Mouse (Mus musculus) MEL (cell line): Measurements from ENCODE around the gene Il11. TPM values are rescaled to one million over a fixed set of nuclear protein-coding genes. Genes with fewer than 3 reads are reported as not detected.
A peak's percentile ranks its signal among the peaks of the same experiment; 100 is the strongest.

Source experiments
- DNase-seq: peaks from one replicate; pipeline ENCODE4 v3.0.0; 2011; ENCODE audit warnings: low read depth, low spot score
- H3K27ac ChIP-seq: 2 replicates; pipeline ENCODE4 v1.5.1; 2012; ENCODE audit warnings: low read depth, mild to moderate bottlenecking, control low read depth, low read length, moderate library complexity; ENCODE audit not compliant: control insufficient read depth
- H3K27me3 ChIP-seq, 2 experiments: fragments of 150-350 bp in 1 of 2; sonication (generic) in 1 of 2; 2 replicates each; pipeline ENCODE4 v1.6.1; 2012; ENCODE audit warnings: low read length in 2 of 2, mild to moderate bottlenecking in 2 of 2, improper control_type of control experiment in 1 of 2, moderate library complexity in 1 of 2; ENCODE audit not compliant: insufficient read depth in 2 of 2, control insufficient read depth in 1 of 2
- H3K36me3 ChIP-seq, 2 experiments: 2 replicates each; pipeline ENCODE4 v1.6.1; 2012 to 2014; ENCODE audit warnings: low read length in 2 of 2, improper control_type of control experiment in 1 of 2, inconsistent platforms in 1 of 2, mild to moderate bottlenecking in 1 of 2; ENCODE audit not compliant: insufficient read depth in 2 of 2, control insufficient read depth in 1 of 2
- H3K4me1 ChIP-seq, 2 experiments: fragments of 150-350 bp in 1 of 2; sonication (generic) in 1 of 2; 2 replicates each; pipeline ENCODE4 v1.6.1; 2012; ENCODE audit warnings: low read length in 2 of 2, improper control_type of control experiment in 1 of 2, mild to moderate bottlenecking in 1 of 2; ENCODE audit not compliant: insufficient read depth in 2 of 2, control insufficient read depth in 1 of 2
- H3K4me3 ChIP-seq, 2 experiments: fragments of 150-350 bp in 1 of 2; sonication (generic) in 1 of 2; 2 replicates each; pipeline ENCODE4 v1.5.1; 2012; ENCODE audit warnings: low read depth in 2 of 2, low read length in 2 of 2, mild to moderate bottlenecking in 2 of 2, moderate library complexity in 2 of 2, control low read depth in 1 of 2, improper control_type of control experiment in 1 of 2; ENCODE audit not compliant: control insufficient read depth in 1 of 2, insufficient read depth in 1 of 2
- H3K79me2 ChIP-seq: 2 replicates; pipeline ENCODE4 v1.6.1; 2012; ENCODE audit warnings: mild to moderate bottlenecking, low read length, moderate library complexity; ENCODE audit not compliant: control insufficient read depth, poor library complexity, insufficient read depth
- H3K9ac ChIP-seq: 2 replicates; pipeline ENCODE4 v1.6.1; 2012; ENCODE audit warnings: low read depth, mild to moderate bottlenecking, control low read depth, low read length, moderate library complexity; ENCODE audit not compliant: control insufficient read depth, poor library complexity, severe bottlenecking
- H3K9me3 ChIP-seq: fragments of 150-350 bp; sonication (generic); replicated peaks from 2 replicates; pipeline ENCODE4 v1.6.1; 2012; ENCODE audit warnings: mild to moderate bottlenecking, low read length, improper control_type of control experiment, moderate library complexity; ENCODE audit not compliant: insufficient read depth
- CTCF ChIP-seq, 3 experiments: IDR thresholded peaks in 2 of 3; conservative IDR thresholded peaks in 1 of 3; 2 replicates each; pipeline ENCODE4 v1.5.1; 2011 to 2012; ENCODE audit warnings: low read length in 3 of 3, low read depth in 2 of 3, mild to moderate bottlenecking in 2 of 3, improper control_type of control experiment in 1 of 3, inconsistent platforms in 1 of 3, mixed read lengths in 1 of 3, moderate library complexity in 1 of 3; ENCODE audit not compliant: control insufficient read depth in 1 of 3, insufficient read depth in 1 of 3, poor library complexity in 1 of 3, severe bottlenecking in 1 of 3
- ELF1 ChIP-seq: IDR thresholded peaks from 2 replicates; pipeline ENCODE4 v1.6.1; 2014; ENCODE audit warnings: low read depth, mild to moderate bottlenecking, inconsistent platforms, low read length, improper control_type of control experiment, moderate library complexity
- EP300 ChIP-seq, 2 experiments: IDR thresholded peaks; 2 replicates each; pipeline ENCODE4 v1.6.1; 2011; ENCODE audit warnings: improper control_type of control experiment in 2 of 2, low read length in 2 of 2, low read depth in 1 of 2, mild to moderate bottlenecking in 1 of 2
- ETS1 ChIP-seq: IDR thresholded peaks from 2 replicates; pipeline ENCODE4 v1.6.1; 2012; ENCODE audit warnings: low read depth, mild to moderate bottlenecking, inconsistent platforms, low read length, improper control_type of control experiment, moderate library complexity
- GABPA ChIP-seq: IDR thresholded peaks from 2 replicates; pipeline ENCODE4 v1.6.1; 2012; ENCODE audit warnings: low read depth, mild to moderate bottlenecking, inconsistent platforms, low read length, improper control_type of control experiment, moderate library complexity
- GATA1 ChIP-seq: IDR thresholded peaks from 2 replicates; pipeline ENCODE4 v1.6.1; 2011; ENCODE audit warnings: low read depth, low read length, improper control_type of control experiment
- HCFC1 ChIP-seq: IDR thresholded peaks from 2 replicates; pipeline ENCODE4 v1.6.1; 2012; ENCODE audit warnings: low read depth, mild to moderate bottlenecking, inconsistent platforms, low read length, improper control_type of control experiment, moderate library complexity
- MAFK ChIP-seq: IDR thresholded peaks from 2 replicates; pipeline ENCODE4 v1.6.1; 2011; ENCODE audit warnings: low read depth, mild to moderate bottlenecking, low read length, improper control_type of control experiment, borderline replicate concordance
- MEF2A ChIP-seq: IDR thresholded peaks from 2 replicates; pipeline ENCODE4 v1.6.1; 2014; ENCODE audit warnings: low read depth, mild to moderate bottlenecking, inconsistent platforms, low read length, improper control_type of control experiment; ENCODE audit not compliant: poor library complexity, insufficient replicate concordance, severe bottlenecking; ENCODE audit errors: extremely low read depth
- MXI1 ChIP-seq: IDR thresholded peaks from 2 replicates; pipeline ENCODE4 v1.6.1; 2011; ENCODE audit warnings: mild to moderate bottlenecking, low read depth, low read length, improper control_type of control experiment
- MYB ChIP-seq: IDR thresholded peaks from 2 replicates; pipeline ENCODE4 v1.6.1; 2011; ENCODE audit warnings: mild to moderate bottlenecking, low read depth, low read length, improper control_type of control experiment
- MYC ChIP-seq: IDR thresholded peaks from 2 replicates; pipeline ENCODE4 v1.6.1; 2011; ENCODE audit warnings: low read depth, mild to moderate bottlenecking, low read length, improper control_type of control experiment, moderate library complexity
- NELFE ChIP-seq: IDR thresholded peaks from 2 replicates; pipeline ENCODE4 v1.6.1; 2011; ENCODE audit warnings: low read depth, low read length, improper control_type of control experiment
- NRF1 ChIP-seq: IDR thresholded peaks from 2 replicates; pipeline ENCODE4 v1.6.1; 2014; ENCODE audit warnings: low read depth, mild to moderate bottlenecking, inconsistent platforms, low read length, improper control_type of control experiment, moderate library complexity; ENCODE audit not compliant: poor library complexity, insufficient read depth, severe bottlenecking
- POLR2AphosphoS2 ChIP-seq: IDR thresholded peaks from 2 replicates; pipeline ENCODE4 v1.6.1; 2011; ENCODE audit warnings: low read length, improper control_type of control experiment
- SMC3 ChIP-seq: IDR thresholded peaks from 2 replicates; pipeline ENCODE4 v1.6.1; 2011; ENCODE audit warnings: low read depth, low read length, improper control_type of control experiment
- TBP ChIP-seq: IDR thresholded peaks from 2 replicates; pipeline ENCODE4 v1.8.0; 2011; ENCODE audit warnings: low read depth, low read length, improper control_type of control experiment
- TCF12 ChIP-seq: IDR thresholded peaks from 2 replicates; pipeline ENCODE4 v1.6.1; 2014; ENCODE audit warnings: low read depth, mild to moderate bottlenecking, inconsistent platforms, low read length, improper control_type of control experiment, moderate library complexity
- USF1 ChIP-seq: IDR thresholded peaks from 2 replicates; pipeline ENCODE4 v1.6.1; 2014; ENCODE audit warnings: low read depth, mild to moderate bottlenecking, inconsistent platforms, low read length, improper control_type of control experiment, moderate library complexity
- ZKSCAN1 ChIP-seq: IDR thresholded peaks from 2 replicates; pipeline ENCODE4 v1.6.1; 2012; ENCODE audit warnings: low read depth, mild to moderate bottlenecking, inconsistent platforms, low read length, improper control_type of control experiment, moderate library complexity
- ZMIZ1 ChIP-seq: IDR thresholded peaks from 2 replicates; pipeline ENCODE4 v1.6.1; 2012; ENCODE audit warnings: low read depth, mild to moderate bottlenecking, inconsistent platforms, low read length, improper control_type of control experiment, moderate library complexity
- polyA plus RNA-seq, 2 experiments: library from polyadenylated mRNA; stranded (reverse) in 1 of 2; unstranded in 1 of 2; fragments of >175 nt in 1 of 2; fragments of >200 nt in 1 of 2; gene quantifications; 2 replicates each; pipeline versions ENCODE4 v1.2.1 to v1.2.4; 2012; ENCODE audit warnings: low replicate concordance in 2 of 2, low read depth in 1 of 2; ENCODE audit not compliant: insufficient read length in 2 of 2, insufficient read depth in 1 of 2, missing spikeins in 1 of 2
- total RNA-seq: library from RNA; depleted of rRNA; stranded (reverse); fragments of 300-350 nt; gene quantifications from 2 replicates; pipeline ENCODE4 v1.2.3, GENCODE M21; 2012

Gene Il11
- total and polyA plus RNA-seq, 3 experiments, result 0.07 to 0.12 TPM; not detected in 1

DNA sequence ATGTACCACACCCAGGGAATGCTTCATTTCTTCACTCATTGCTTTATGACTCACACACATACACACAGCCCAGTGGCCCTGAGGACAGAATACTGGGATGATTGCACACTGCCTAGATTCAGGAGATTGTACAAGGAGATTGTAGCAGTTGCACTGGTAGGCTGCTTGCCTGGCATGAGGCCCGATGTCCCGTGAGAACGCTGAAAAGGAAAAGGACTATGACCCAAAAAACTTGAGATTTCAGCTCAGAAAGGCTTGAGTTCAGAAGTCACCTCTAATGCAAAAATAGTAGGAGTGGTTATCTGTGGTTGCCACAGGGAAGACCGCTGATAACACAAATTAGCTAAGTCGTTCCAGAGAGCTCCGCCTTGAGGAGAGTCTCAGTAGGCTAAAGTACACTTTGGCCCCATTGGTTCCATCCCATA, 49.7 kb downstream of the Il11 start (continued):
- peak in 2 of 3 experiments; percentile 3 to 36; a peak in 2 of 6 replicates for TF ChIP-seq CTCF (IDR thresholded peaks at IDR 0.05 in 2 of 3, conservative IDR thresholded peaks at IDR 0.05 in 1 of 3; ENCODE audit: control insufficient read depth in 1 of 3, insufficient read depth in 1 of 3, low read depth in 2 of 3, low read length in 3 of 3, poor library complexity in 1 of 3, severe bottlenecking in 1 of 3)
- no peak for TF ChIP-seq MXI1
- TF ChIP-seq ETS1, result no peak; the same call in 1 of the 2 replicates
- TF ChIP-seq MYC, result no peak
- 0 out of 2 replicates have a peak, but pooled peaks have one; percentile 10 for TF ChIP-seq SMC3
- 0 out of 2 replicates have a peak, but pooled peaks have one; percentile 45 for TF ChIP-seq MEF2A
- no peak for TF ChIP-seq ZKSCAN1
- TF ChIP-seq ZMIZ1, result no peak
- TF ChIP-seq TBP, result no peak
- TF ChIP-seq MYB, result no peak
- TF ChIP-seq USF1, result no peak
- TF ChIP-seq NRF1, result no peak
- no peak for TF ChIP-seq MAFK
- TF ChIP-seq TCF12, result peak; percentile 58; the same call in 1 of the 2 replicates
- TF ChIP-seq GATA1, result peak; percentile 92
- no peak for TF ChIP-seq NELFE
- TF ChIP-seq GABPA, result no peak
- TF ChIP-seq, all 39 proteins: peak for 10

DNA sequence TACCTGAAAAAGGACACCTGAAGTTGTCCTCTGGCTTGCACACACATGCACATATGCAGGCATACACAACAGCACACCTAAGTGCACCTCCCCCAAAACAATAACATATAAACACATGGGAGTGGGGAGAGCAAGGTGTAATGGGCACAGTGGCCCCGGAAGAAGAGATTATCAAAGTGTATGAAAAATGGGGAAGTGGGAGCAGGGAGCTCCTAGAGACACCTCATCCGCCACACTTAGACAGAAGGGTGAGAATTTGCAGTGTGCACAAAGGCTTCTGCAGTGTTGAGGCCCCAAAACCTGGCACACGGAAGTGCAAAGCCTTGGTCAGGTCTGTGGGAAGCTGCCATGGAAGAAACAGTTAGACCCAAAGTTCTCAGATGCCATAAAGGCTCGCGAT, 51.6 kb downstream of the Il11 start:
- Histone ChIP-seq H3K79me2 (no peaks in the 10 kb centered on the region), H3K27me3 (no peaks in the 10 kb centered on the region), H3K9ac (no peak overlapping the region), H3K36me3 (peaks cover 0 to 12% of the 10 kb centered on the region in 2 experiments; a peak in 2 of 4 replicates), H3K4me1 (peaks cover 3 to 25% of the 10 kb centered on the region in 2 experiments), H3K27ac (no peak overlapping the region), H3K4me3 (no peak overlapping the region), H3K9me3 (no peaks in the 10 kb centered on the region)
- peak; percentile 56 for DNase-seq
- TF ChIP-seq GATA1 (0 out of 2 replicates have a peak, but pooled peaks have one; percentile 21), MEF2A (no peak), EP300 (IDR thresholded peaks at IDR 0.05; ENCODE audit: low read depth in 1 of 2, low read length in 2 of 2) (peak; percentile 13 to 17; a peak in 1 of 4 replicates), POLR2AphosphoS2 (no peak), ELF1 (0 out of 2 replicates have a peak, but pooled peaks have one; percentile 36), CTCF (IDR thresholded peaks at IDR 0.05 in 2 of 3, conservative IDR thresholded peaks at IDR 0.05 in 1 of 3; ENCODE audit: control insufficient read depth in 1 of 3, insufficient read depth in 1 of 3, low read depth in 2 of 3, low read length in 3 of 3, poor library complexity in 1 of 3, severe bottlenecking in 1 of 3) (no peak), HCFC1 (no peak)
